Comparison of ENCODE assay signal across 8 mouse cellular contexts in genomic region chr6:39724542-39724865, GRCm38 (mm10). TPM values are rescaled to one million over a fixed set of nuclear protein-coding genes. Genes with fewer than 3 reads are reported as not detected.
DNase-seq lines count a peak whose midpoint lies in the region; ATAC-seq and TF ChIP-seq lines count a peak whose summit lies in the region.

No protein-coding gene starts in this region.

- H3K4me3 ChIP-seq in heart, embryonic 14.5 days (ENCODE audit: control insufficient read depth in 1 of 2, insufficient read depth in 1 of 2, low read depth in 1 of 2, low read length in 2 of 2), result peak overlapping the region; percentile 75 to 100
- H3K4me3 ChIP-seq in MEL (ENCODE audit: control insufficient read depth in 1 of 2, insufficient read depth in 1 of 2, low read depth in 2 of 2, low read length in 2 of 2), result peak overlapping the region; percentile 69 to 99
- peak overlapping the region; percentile 76 for H3K4me3 ChIP-seq in forebrain, embryonic 11.5 days (ENCODE audit: low read depth, low read length)
- H3K4me3 ChIP-seq in limb, embryonic 14.5 days (replicated peaks; ENCODE audit: low read length), result peak overlapping the region; percentile 74
- peak overlapping the region; percentile 74 for H3K4me3 ChIP-seq in olfactory bulb, adult 2 months (ENCODE audit: insufficient read depth, low read depth, low read length)

- no peak for DNase-seq in heart, postnatal 14 days
- DNase-seq in MEL (ENCODE audit: low read depth, low spot score), result peak; percentile 53
- DNase-seq in forebrain, embryonic 11.5 days (ENCODE audit: low spot score), result no peak
- peak; percentile 6 for DNase-seq in limb, embryonic 14.5 days (ENCODE audit: low spot score)
- no peak for DNase-seq in cerebellum, postnatal 14 days
- DNase-seq in ovary, adult 18-20 months (ENCODE audit: low spot score), result no peak

- H3K4me1 ChIP-seq in heart, embryonic 14.5 days (ENCODE audit: control insufficient read depth in 2 of 2, insufficient read depth in 2 of 2, low read length in 2 of 2), result peaks cover 3 to 32% of the 10 kb centered on the region in 2 experiments
- peaks cover 0 to 7% of the 10 kb centered on the region in 2 experiments; a peak in 3 of 4 replicates for H3K4me1 ChIP-seq in MEL (ENCODE audit: control insufficient read depth in 1 of 2, insufficient read depth in 2 of 2, low read length in 2 of 2)
- 0 out of 2 replicates have a peak, but pooled peaks cover 4% of the 10 kb centered on the region for H3K4me1 ChIP-seq in forebrain, embryonic 11.5 days (replicated peaks; ENCODE audit: control insufficient read depth, insufficient read depth, low read length)
- peaks cover 24% of the 10 kb centered on the region for H3K4me1 ChIP-seq in limb, embryonic 14.5 days (ENCODE audit: control insufficient read depth, insufficient read depth, low read length)
- H3K4me1 ChIP-seq in olfactory bulb, adult 2 months (ENCODE audit: control insufficient read depth, insufficient read depth, low read length), result 0 out of 2 replicates have a peak, but pooled peaks cover 1% of the 10 kb centered on the region

- no peak for TF ChIP-seq RAD21 in MEL (IDR thresholded peaks at IDR 0.05; ENCODE audit: low read depth, low read length)

- TF ChIP-seq EP300 in MEL (IDR thresholded peaks at IDR 0.05; ENCODE audit: low read depth in 1 of 2, low read length in 2 of 2), result no peak

- no peak for TF ChIP-seq CTCF in MEL (IDR thresholded peaks at IDR 0.05 in 2 of 3, conservative IDR thresholded peaks at IDR 0.05 in 1 of 3; ENCODE audit: control insufficient read depth in 1 of 3, insufficient read depth in 1 of 3, low read depth in 2 of 3, low read length in 3 of 3, poor library complexity in 1 of 3, severe bottlenecking in 1 of 3)
- TF ChIP-seq CTCF in olfactory bulb, adult 2 months (IDR thresholded peaks at IDR 0.05; ENCODE audit: insufficient read depth, low read depth, low read length), result no peak

- H3K9me3 ChIP-seq in heart, embryonic 14.5 days (ENCODE audit: control insufficient read depth, low read length), result no peaks in the 10 kb centered on the region
- H3K9me3 ChIP-seq in MEL (replicated peaks; ENCODE audit: insufficient read depth, low read length), result no peaks in the 10 kb centered on the region
- no peaks in the 10 kb centered on the region for H3K9me3 ChIP-seq in forebrain, embryonic 11.5 days (ENCODE audit: control insufficient read depth, low read length)
- no peaks in the 10 kb centered on the region for H3K9me3 ChIP-seq in limb, embryonic 14.5 days (ENCODE audit: control insufficient read depth, low read length)

- intact Hi-C loops in heart, postnatal 14 days (cut with DNase I), result loop anchor here (2.0 to 5.0 kb wide), 2 partner anchors 42 to 58 kb away; no protein-coding TSS in a partner anchor

- TF ChIP-seq POLR2A in MEL (IDR thresholded peaks at IDR 0.05; ENCODE audit: control insufficient read depth in 1 of 2, insufficient read depth in 1 of 2, low read depth in 1 of 2, low read length in 2 of 2, poor library complexity in 1 of 2), result no peak
- no peak for TF ChIP-seq POLR2A in limb, embryonic 14.5 days (IDR thresholded peaks at IDR 0.05; ENCODE audit: borderline replicate concordance, extremely low read depth, insufficient read depth, insufficient read length)
- TF ChIP-seq POLR2A in olfactory bulb, adult 2 months (IDR thresholded peaks at IDR 0.05; ENCODE audit: insufficient read depth, low read depth, low read length), result no peak

- ATAC-seq in heart, embryonic 14.5 days (ENCODE audit: insufficient number of reproducible peaks, insufficient read depth, low FRiP score, low read depth), result peak; percentile 43
- no peak; the same call in 1 of the 2 replicates for ATAC-seq in forebrain, embryonic 11.5 days (replicated peaks; ENCODE audit: low FRiP score)
- peak; percentile 16; the same call in 1 of the 2 replicates for ATAC-seq in limb, embryonic 14.5 days (ENCODE audit: low FRiP score, low read depth)

- peak overlapping the region; percentile 91 for H3K4me2 ChIP-seq in heart, embryonic 14.5 days (ENCODE audit: low read length)
- H3K4me2 ChIP-seq in forebrain, embryonic 11.5 days (ENCODE audit: low read depth, low read length, severe bottlenecking), result peak overlapping the region; percentile 84
- peak overlapping the region; percentile 88 for H3K4me2 ChIP-seq in limb, embryonic 14.5 days (replicated peaks; ENCODE audit: low read depth, low read length, severe bottlenecking)

- no peaks in the 10 kb centered on the region for H3K36me3 ChIP-seq in heart, embryonic 14.5 days (ENCODE audit: control insufficient read depth, insufficient read depth, low read length)
- peaks cover 0 to 10% of the 10 kb centered on the region in 2 experiments; a peak in 2 of 4 replicates for H3K36me3 ChIP-seq in MEL (ENCODE audit: control insufficient read depth in 1 of 2, insufficient read depth in 2 of 2, low read length in 2 of 2)
- H3K36me3 ChIP-seq in forebrain, embryonic 11.5 days (ENCODE audit: control insufficient read depth, insufficient read depth, low read length), result no peaks in the 10 kb centered on the region
- no peaks in the 10 kb centered on the region for H3K36me3 ChIP-seq in limb, embryonic 14.5 days (ENCODE audit: control insufficient read depth, insufficient read depth, low read length)

- H3K27ac ChIP-seq in heart, embryonic 14.5 days (replicated peaks in 1 of 2; ENCODE audit: control insufficient read depth in 1 of 2, insufficient read depth in 1 of 2, low read depth in 2 of 2, low read length in 2 of 2), result peak overlapping the region; percentile 91 to 96
- no peak overlapping the region for H3K27ac ChIP-seq in MEL (ENCODE audit: control insufficient read depth, low read depth, low read length)
- peak overlapping the region; percentile 80 for H3K27ac ChIP-seq in forebrain, embryonic 11.5 days (ENCODE audit: low read depth, low read length)
- H3K27ac ChIP-seq in limb, embryonic 14.5 days (replicated peaks; ENCODE audit: low read depth, low read length), result peak overlapping the region; percentile 94
- peak overlapping the region; percentile 86 for H3K27ac ChIP-seq in olfactory bulb, adult 2 months (ENCODE audit: insufficient read depth, low read depth, low read length)

- H3K9ac ChIP-seq in heart, embryonic 14.5 days (ENCODE audit: low read length), result peak overlapping the region; percentile 91
- H3K9ac ChIP-seq in MEL (ENCODE audit: control insufficient read depth, low read depth, low read length, poor library complexity, severe bottlenecking), result peak overlapping the region; percentile 89
- H3K9ac ChIP-seq in forebrain, embryonic 11.5 days (ENCODE audit: low read length), result peak overlapping the region; percentile 86
- H3K9ac ChIP-seq in limb, embryonic 14.5 days (ENCODE audit: low read depth, low read length, severe bottlenecking), result peak overlapping the region; percentile 95

- H3K27me3 ChIP-seq in heart, embryonic 14.5 days (ENCODE audit: control insufficient read depth, insufficient read depth, low read length), result no peaks in the 10 kb centered on the region
- H3K27me3 ChIP-seq in MEL (ENCODE audit: control insufficient read depth in 1 of 2, insufficient read depth in 2 of 2, low read length in 2 of 2), result no peaks in the 10 kb centered on the region
- H3K27me3 ChIP-seq in forebrain, embryonic 11.5 days (ENCODE audit: control insufficient read depth, insufficient read depth, low read length), result no peaks in the 10 kb centered on the region
- no peaks in the 10 kb centered on the region for H3K27me3 ChIP-seq in limb, embryonic 14.5 days (ENCODE audit: control insufficient read depth, insufficient read depth, low read length)

- peaks cover 32% of the 10 kb centered on the region for H3K79me2 ChIP-seq in MEL (ENCODE audit: control insufficient read depth, insufficient read depth, low read length, poor library complexity)

- WGBS in heart, embryonic 14.5 days, result under 1% methylated on average over 12 of the region's 12 CpGs
- under 1% methylated on average over 12 of the region's 12 CpGs for WGBS in forebrain, embryonic 11.5 days
- WGBS in limb, embryonic 14.5 days, result 0% methylated on average over 11 of the region's 12 CpGs
- WGBS in olfactory bulb, adult 2 months, result under 1% methylated on average over 12 of the region's 12 CpGs

TF ChIP-seq in MEL, 35 proteins besides CTCF, POLR2A, EP300 and RAD21:
- no peak for TF ChIP-seq RCOR1 (IDR thresholded peaks at IDR 0.05; ENCODE audit: low read depth, low read length)
- peak; percentile 23 for TF ChIP-seq TAL1 (IDR thresholded peaks at IDR 0.05; ENCODE audit: low read length)

RNA-seq across cellular contexts. Expression of gene Braf, which starts 0.8 kb away (rescaled TPM):
- polyA plus RNA-seq in heart, embryonic 14.5 days (2014; fragmentation: Nextera tagmentation; extraction: Ambion mirVana), result 10.9 and 11.7 TPM in 2 replicates
- 10 to 100 TPM; 18.2 to 21.9 TPM for total RNA-seq in heart, postnatal 14 days (2021)
- total RNA-seq in MEL (2012; rRNA removed), result 6.3 and 7.6 TPM in 2 replicates
- polyA plus RNA-seq in MEL (2012; ENCODE audit: insufficient read depth in 1 of 2, insufficient read length in 2 of 2, low read depth in 1 of 2, low replicate concordance in 2 of 2, missing spikeins in 1 of 2), result 1 to 10 TPM in 1 of 2 experiments, not detected in 1; 8.4 TPM
- 21.0 and 26.0 TPM in 2 replicates for polyA plus RNA-seq in forebrain, embryonic 11.5 days (2014; fragmentation: Nextera tagmentation; extraction: Ambion mirVana)
- 14.2 and 15.8 TPM in 2 replicates for polyA plus RNA-seq in limb, embryonic 14.5 days (2012; rRNA removed)
- 15.2 and 17.3 TPM in 2 replicates for polyA plus RNA-seq in limb, embryonic 14.5 days (2014; fragmentation: Nextera tagmentation; extraction: Ambion mirVana)
- not detected in 2 replicates for polyA plus RNA-seq in olfactory bulb, adult 2 months (2012; ENCODE audit: insufficient read depth, insufficient read length, low replicate concordance, missing spikeins)

Comparison
In these comparisons a context has a peak if more than half of its experiments do, and no peak if none do; other contexts are left out.
1. DNase-seq: peak in MEL (single experiment) and limb, embryonic 14.5 days (single experiment); none in heart, postnatal 14 days (0 of 2), forebrain, embryonic 11.5 days (single experiment), cerebellum, postnatal 14 days (0 of 2) and ovary, adult 18-20 months (single experiment).
2. Peak in every context shown above with its lines, with median percentiles within 50 percentile points of each other: H3K4me2 ChIP-seq, H3K4me3 ChIP-seq and H3K9ac ChIP-seq.